Mouse (Mus musculus): ENCODE results near the gene Slc4a11. TPM values are rescaled to one million over a fixed set of nuclear protein-coding genes. Genes with fewer than 3 reads are reported as not detected.
"Not testable (repeated sequence)": the region's sequence is repeated elsewhere in the genome, so short reads cannot be mapped to it uniquely, and the experiment has no call there.

The Slc4a11 gene
- total and polyA plus RNA-seq, 2 experiments from 2014 or later, result 0.16 to 0.53 TPM

DNA sequence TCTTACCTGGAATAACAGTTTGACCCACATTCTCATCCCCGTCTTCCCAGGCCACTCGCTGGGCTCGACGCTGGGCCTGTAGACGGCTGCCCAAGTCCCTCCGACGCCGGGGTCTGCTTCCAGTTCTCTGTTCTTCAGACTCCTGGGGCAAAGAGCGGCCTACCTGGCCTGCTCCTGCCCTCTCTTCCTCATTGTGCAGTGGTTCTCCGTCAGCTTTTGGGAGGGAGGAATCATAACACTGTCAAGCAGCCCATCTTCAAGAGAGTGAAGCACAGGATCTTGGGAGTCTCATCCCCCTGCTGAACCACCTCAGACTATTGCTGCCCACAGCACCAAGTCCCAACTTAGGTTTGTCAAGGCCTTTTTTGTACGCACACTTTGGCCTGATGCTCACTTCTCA is 34.0 kb downstream of the Slc4a11 start:
- Histone ChIP-seq H3K4me2 (ENCODE audit: low read depth, low read length) (peak overlapping the region; percentile 61), H3K36me3 (ENCODE audit: insufficient read depth, low read length) (peaks cover 25% of the 10 kb centered on the region), H3K9ac (replicated peaks; ENCODE audit: low read length) (peak overlapping the region; percentile 61), H3K4me3 (ENCODE audit: low read length) (peak overlapping the region; percentile 42), H3K27ac (no peak overlapping the region), H3K27me3 (ENCODE audit: insufficient read depth, low read length) (no peaks in the 10 kb centered on the region), H3K9me3 (ENCODE audit: low read length) (no peaks in the 10 kb centered on the region), H3K4me1 (ENCODE audit: insufficient read depth, low read length) (peaks cover 7% of the 10 kb centered on the region; the same call in 1 of the 2 replicates)
- 88% methylated on average over 11 of the region's 11 CpGs for WGBS
- no peak for TF ChIP-seq CTCF (IDR thresholded peaks at IDR 0.05; ENCODE audit: low read depth)
- ATAC-seq (no peak), DNase-seq (ENCODE audit: low spot score) (no peak)

DNA sequence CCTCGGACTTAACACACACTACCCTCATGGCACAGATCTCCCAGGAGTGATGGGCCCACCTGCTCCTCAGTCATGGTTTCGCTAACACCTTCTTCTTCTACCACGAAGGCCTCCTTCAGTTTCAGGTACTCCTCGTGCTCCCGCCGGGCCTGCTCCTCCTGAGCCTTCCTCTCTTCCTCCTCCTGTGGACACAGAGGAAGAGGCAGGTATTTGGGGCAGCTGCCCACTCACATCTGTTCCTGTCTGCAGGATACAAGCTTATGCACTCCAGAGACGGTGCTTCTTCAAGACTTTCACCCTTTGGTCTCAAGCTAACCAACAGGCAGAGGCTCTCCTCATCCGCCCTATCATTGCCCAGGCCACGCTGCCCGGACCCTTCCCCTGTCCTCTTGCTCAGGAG is 38.8 kb downstream of the Slc4a11 start:
- WGBS, result 94% methylated on average over 10 of the region's 10 CpGs
- H3K4me1 ChIP-seq (ENCODE audit: insufficient read depth, low read length), result peaks cover 5% of the 10 kb centered on the region; the same call in 1 of the 2 replicates
- no peak overlapping the region for H3K9ac ChIP-seq (replicated peaks; ENCODE audit: low read length)
- no peak for ATAC-seq
- no peak overlapping the region for H3K4me2 ChIP-seq (ENCODE audit: low read depth, low read length)
- H3K27me3 ChIP-seq (ENCODE audit: insufficient read depth, low read length), result no peaks in the 10 kb centered on the region
- no peak for DNase-seq (ENCODE audit: low spot score)
- H3K4me3 ChIP-seq (ENCODE audit: low read length), result no peak overlapping the region
- no peak overlapping the region for H3K27ac ChIP-seq
- peaks cover 72% of the 10 kb centered on the region for H3K36me3 ChIP-seq (ENCODE audit: insufficient read depth, low read length)
- TF ChIP-seq CTCF (IDR thresholded peaks at IDR 0.05; ENCODE audit: low read depth), result no peak
- H3K9me3 ChIP-seq (ENCODE audit: low read length), result no peaks in the 10 kb centered on the region

DNA sequence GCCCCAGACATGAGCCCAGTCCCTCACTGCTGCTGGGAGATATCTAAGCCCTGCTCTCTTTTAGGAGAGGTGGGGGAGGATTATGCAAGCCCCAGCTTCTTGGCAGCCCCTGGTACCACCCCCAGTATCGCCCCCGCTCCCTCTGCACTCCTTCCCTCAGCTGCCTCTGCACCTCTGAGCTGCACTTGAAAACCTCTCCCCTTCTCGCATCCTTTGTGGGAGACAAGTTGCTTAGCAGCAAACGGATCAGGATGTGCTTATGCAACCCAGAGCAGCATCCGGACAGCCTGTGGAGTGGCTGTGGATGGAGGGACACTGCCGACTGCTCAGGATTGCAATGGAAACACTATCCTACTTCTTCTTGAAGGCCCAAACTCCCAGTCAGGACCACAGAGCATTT is 39.8 kb downstream of the Slc4a11 start:
- Histone ChIP-seq H3K27me3 (ENCODE audit: insufficient read depth, low read length) (no peaks in the 10 kb centered on the region), H3K27ac (no peak overlapping the region), H3K4me2 (ENCODE audit: low read depth, low read length) (no peak overlapping the region), H3K9ac (replicated peaks; ENCODE audit: low read length) (no peak overlapping the region), H3K9me3 (ENCODE audit: low read length) (no peaks in the 10 kb centered on the region), H3K36me3 (ENCODE audit: insufficient read depth, low read length) (peaks cover 72% of the 10 kb centered on the region), H3K4me1 (ENCODE audit: insufficient read depth, low read length) (no peaks in the 10 kb centered on the region), H3K4me3 (ENCODE audit: low read length) (no peak overlapping the region)
- no peak for ATAC-seq
- no peak for DNase-seq (ENCODE audit: low spot score)
- TF ChIP-seq CTCF (IDR thresholded peaks at IDR 0.05; ENCODE audit: low read depth), result no peak
- 92% methylated on average over 6 of the region's 6 CpGs for WGBS

DNA sequence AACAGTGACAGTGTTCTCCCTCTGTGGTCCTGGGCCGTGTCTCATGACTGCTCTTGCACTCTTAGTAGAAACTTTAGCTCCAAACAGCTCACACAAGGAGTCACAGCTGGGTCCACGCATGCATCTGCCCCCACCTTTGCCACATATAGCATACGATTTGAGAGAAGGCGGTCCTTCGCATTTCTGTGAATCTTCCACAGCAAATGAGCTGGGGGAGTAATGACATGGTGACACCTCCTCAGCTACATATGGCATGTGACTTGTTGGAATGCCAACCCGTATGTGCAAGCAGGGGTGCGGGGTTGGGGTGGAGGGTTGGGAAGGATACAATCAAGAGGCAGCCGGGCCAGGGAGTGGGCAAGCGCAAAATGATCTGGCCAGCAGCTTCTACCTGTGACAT is 40.8 kb downstream of the Slc4a11 start:
- no peak overlapping the region for H3K4me3 ChIP-seq (ENCODE audit: low read length)
- H3K9ac ChIP-seq (replicated peaks; ENCODE audit: low read length), result no peak overlapping the region
- H3K4me1 ChIP-seq (ENCODE audit: insufficient read depth, low read length), result no peaks in the 10 kb centered on the region
- peaks cover 66% of the 10 kb centered on the region for H3K36me3 ChIP-seq (ENCODE audit: insufficient read depth, low read length)
- H3K4me2 ChIP-seq (ENCODE audit: low read depth, low read length), result no peak overlapping the region
- no peak for DNase-seq (ENCODE audit: low spot score)
- no peaks in the 10 kb centered on the region for H3K9me3 ChIP-seq (ENCODE audit: low read length)
- 95% methylated on average over 9 of the region's 9 CpGs for WGBS
- H3K27ac ChIP-seq, result no peak overlapping the region
- no peak for ATAC-seq
- TF ChIP-seq CTCF (IDR thresholded peaks at IDR 0.05; ENCODE audit: low read depth), result no peak
- H3K27me3 ChIP-seq (ENCODE audit: insufficient read depth, low read length), result no peaks in the 10 kb centered on the region

DNA sequence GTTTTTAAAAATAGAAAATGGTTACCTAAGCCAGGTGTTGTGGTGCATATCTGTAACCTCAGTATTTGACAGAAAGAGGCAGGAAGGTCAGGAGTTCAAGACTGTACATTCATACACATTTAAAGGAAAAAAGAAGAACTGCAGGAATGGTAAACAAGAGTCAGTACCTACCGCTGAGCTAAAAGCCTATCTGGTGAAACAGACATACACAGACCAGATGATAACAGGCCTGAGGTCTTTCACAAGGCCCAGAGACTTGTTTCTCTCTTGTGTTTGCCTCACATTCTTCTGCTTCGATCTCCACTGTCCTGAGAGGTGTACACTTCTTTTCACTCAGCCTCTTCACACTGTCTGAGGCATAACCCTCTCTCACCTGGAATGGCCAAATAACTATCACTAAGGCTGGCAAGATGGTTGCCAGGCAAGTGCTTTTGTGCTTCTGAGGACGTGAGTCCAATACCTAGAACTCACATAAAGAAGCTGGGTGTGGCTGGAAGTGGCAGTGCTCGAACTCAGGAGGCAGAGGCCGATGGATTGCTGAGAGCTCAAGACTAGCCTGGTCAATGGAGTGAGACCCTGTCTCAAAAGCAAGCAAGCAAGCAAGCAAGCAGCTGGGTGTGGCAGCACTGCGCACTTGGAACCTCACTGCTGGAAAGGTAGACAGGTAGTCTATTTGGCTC is 41.5 kb downstream of the Slc4a11 start:
- ATAC-seq, result no peak
- H3K36me3 ChIP-seq (ENCODE audit: insufficient read depth, low read length), result peaks cover 58% of the 10 kb centered on the region
- 89% methylated on average over 6 of the region's 6 CpGs for WGBS

DNA sequence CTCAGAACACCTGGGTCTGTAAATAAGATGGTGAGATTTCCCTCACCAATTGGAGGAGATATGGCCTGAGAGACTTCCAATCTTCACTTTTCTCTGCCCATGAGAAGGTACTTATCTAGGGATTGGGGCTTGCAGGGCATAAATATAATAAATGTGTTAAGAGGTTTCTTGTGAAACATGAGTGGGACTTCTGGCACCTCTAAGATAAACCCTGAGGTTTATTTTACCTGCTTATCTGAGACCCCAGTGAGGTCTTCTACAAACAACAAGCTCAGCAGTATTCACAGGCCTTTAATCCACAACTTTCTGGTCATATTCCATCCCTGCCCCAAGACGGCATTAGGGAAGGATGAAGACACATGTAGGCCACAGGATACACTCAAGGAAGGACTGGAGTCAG is 43.6 kb downstream of the Slc4a11 start:
- WGBS, result 91% methylated on average over 1 of the region's 1 CpGs
- H3K4me3 ChIP-seq (ENCODE audit: low read length), result no peak overlapping the region
- H3K27me3 ChIP-seq (ENCODE audit: insufficient read depth, low read length), result no peaks in the 10 kb centered on the region
- H3K27ac ChIP-seq, result no peak overlapping the region
- no peak overlapping the region for H3K9ac ChIP-seq (replicated peaks; ENCODE audit: low read length)
- peaks cover 58% of the 10 kb centered on the region for H3K36me3 ChIP-seq (ENCODE audit: insufficient read depth, low read length)
- no peaks in the 10 kb centered on the region for H3K9me3 ChIP-seq (ENCODE audit: low read length)
- no peak for TF ChIP-seq CTCF (IDR thresholded peaks at IDR 0.05; ENCODE audit: low read depth)
- no peaks in the 10 kb centered on the region for H3K4me1 ChIP-seq (ENCODE audit: insufficient read depth, low read length)
- no peak overlapping the region for H3K4me2 ChIP-seq (ENCODE audit: low read depth, low read length)
- ATAC-seq, result no peak
- DNase-seq (ENCODE audit: low spot score), result no peak

More for the DNA sequence above, 41.5 kb downstream of the Slc4a11 start:
- Histone ChIP-seq H3K9me3 (ENCODE audit: low read length) (no peaks in the 10 kb centered on the region), H3K4me1 (ENCODE audit: insufficient read depth, low read length) (no peaks in the 10 kb centered on the region), H3K4me3 (ENCODE audit: low read length) (no peak overlapping the region), H3K4me2 (ENCODE audit: low read depth, low read length) (no peak overlapping the region), H3K27me3 (ENCODE audit: insufficient read depth, low read length) (no peaks in the 10 kb centered on the region), H3K9ac (replicated peaks; ENCODE audit: low read length) (no peak overlapping the region), H3K27ac (no peak overlapping the region)
- no peak for TF ChIP-seq CTCF (IDR thresholded peaks at IDR 0.05; ENCODE audit: low read depth)
- no peak for DNase-seq (ENCODE audit: low spot score)

DNA sequence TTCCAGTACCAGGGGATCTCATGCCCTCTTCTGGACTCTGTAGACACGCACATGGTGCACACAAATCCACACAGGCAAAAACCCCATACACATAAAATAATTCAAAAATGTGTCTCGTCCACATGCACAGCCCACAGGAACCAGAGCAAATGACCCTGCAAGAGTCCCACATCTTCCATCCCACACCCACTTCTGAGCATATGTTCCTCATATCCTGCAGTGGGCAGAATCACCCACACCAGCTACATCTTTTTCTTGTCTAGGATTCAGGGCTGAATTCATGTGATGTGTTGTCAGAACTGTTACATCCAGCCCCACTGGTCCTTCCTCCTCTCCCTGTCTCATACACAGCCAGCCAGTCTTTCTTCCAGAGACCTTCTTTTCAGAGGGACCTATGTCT is 44.0 kb downstream of the Slc4a11 start:
- no peak for ATAC-seq
- H3K36me3 ChIP-seq (ENCODE audit: insufficient read depth, low read length), result peaks cover 53% of the 10 kb centered on the region
- H3K9ac ChIP-seq (replicated peaks; ENCODE audit: low read length), result no peak overlapping the region
- no peak overlapping the region for H3K27ac ChIP-seq
- H3K27me3 ChIP-seq (ENCODE audit: insufficient read depth, low read length), result no peaks in the 10 kb centered on the region
- no peak overlapping the region for H3K4me3 ChIP-seq (ENCODE audit: low read length)
- no peaks in the 10 kb centered on the region for H3K4me1 ChIP-seq (ENCODE audit: insufficient read depth, low read length)
- no peak for TF ChIP-seq CTCF (IDR thresholded peaks at IDR 0.05; ENCODE audit: low read depth)
- WGBS, result 91% methylated on average over 2 of the region's 2 CpGs
- no peak for DNase-seq (ENCODE audit: low spot score)
- H3K4me2 ChIP-seq (ENCODE audit: low read depth, low read length), result no peak overlapping the region
- no peaks in the 10 kb centered on the region for H3K9me3 ChIP-seq (ENCODE audit: low read length)

DNA sequence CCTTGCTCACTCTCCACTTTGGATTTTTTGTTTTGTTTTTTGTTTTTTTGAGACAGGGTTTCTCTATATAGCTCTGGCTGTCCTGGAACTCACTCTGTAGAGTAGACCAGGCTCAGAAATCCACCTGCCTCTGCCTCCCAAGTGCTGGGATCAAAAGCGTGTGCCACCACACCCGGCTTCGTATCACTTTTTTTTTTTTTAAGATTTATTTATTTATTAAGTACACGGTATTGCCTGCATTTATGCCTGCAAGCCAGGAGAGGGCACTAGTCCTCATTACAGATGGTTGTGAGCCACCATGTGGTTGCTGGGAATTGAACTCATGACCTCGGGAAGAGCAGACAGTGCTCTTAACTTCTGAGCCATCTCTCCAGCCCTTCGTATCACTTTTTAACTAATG is 48.3 kb downstream of the Slc4a11 start:
- not testable (repeated sequence) for H3K27me3 ChIP-seq (ENCODE audit: insufficient read depth, low read length); ATAC-seq; H3K9me3 ChIP-seq (ENCODE audit: low read length); H3K4me3 ChIP-seq (ENCODE audit: low read length); DNase-seq (ENCODE audit: low spot score); H3K4me2 ChIP-seq (ENCODE audit: low read depth, low read length); H3K4me1 ChIP-seq (ENCODE audit: insufficient read depth, low read length); H3K27ac ChIP-seq; H3K9ac ChIP-seq (replicated peaks; ENCODE audit: low read length)
- H3K36me3 ChIP-seq (ENCODE audit: insufficient read depth, low read length), result peaks cover 10% of the 10 kb centered on the region
- 83% methylated on average over 6 of the region's 6 CpGs for WGBS
